Mouse (Mus musculus) intestine, embryonic 16.5 days (tissue): ENCODE measurements around the gene Cnih3. TPM values are rescaled to one million over a fixed set of nuclear protein-coding genes. Genes with fewer than 3 reads are reported as not detected.

Experiments used
- ATAC-seq: fragments of 200-750 bp; cut with Nextera tagmentation; 2 replicates; pipeline ENCODE4 v1.8.0; 2017; ENCODE audit warnings: moderate TSS enrichment, moderate library complexity
- H3K27ac ChIP-seq: fragments of 300-500 bp; sonication (generic); 2 replicates; pipeline ENCODE4 v1.5.1; 2014; ENCODE audit warnings: mild to moderate bottlenecking, low read length
- H3K27me3 ChIP-seq: fragments of 300-500 bp; sonication (generic); replicated peaks from 2 replicates; pipeline ENCODE4 v1.6.1; 2014; ENCODE audit warnings: low read length, control low read depth, mixed read lengths; ENCODE audit not compliant: control insufficient read depth, insufficient read depth
- H3K36me3 ChIP-seq: fragments of 300-500 bp; sonication (generic); 2 replicates; pipeline ENCODE4 v1.6.1; 2014; ENCODE audit warnings: low read length, control low read depth; ENCODE audit not compliant: control insufficient read depth, insufficient read depth
- H3K4me1 ChIP-seq: fragments of 300-500 bp; sonication (generic); 2 replicates; pipeline ENCODE4 v1.6.1; 2014; ENCODE audit warnings: low read length, control low read depth, mixed read lengths; ENCODE audit not compliant: control insufficient read depth, insufficient read depth
- H3K4me2 ChIP-seq: fragments of 300-500 bp; sonication (generic); 2 replicates; pipeline ENCODE4 v1.6.1; 2014; ENCODE audit warnings: low read depth, low read length, control low read depth
- H3K4me3 ChIP-seq: fragments of 300-500 bp; sonication (generic); 2 replicates; pipeline ENCODE4 v1.5.1; 2014; ENCODE audit warnings: mild to moderate bottlenecking, low read length
- H3K9ac ChIP-seq: fragments of 300-500 bp; sonication (generic); 2 replicates; pipeline ENCODE4 v1.6.1; 2014; ENCODE audit warnings: low read depth, low read length
- H3K9me3 ChIP-seq: fragments of 300-500 bp; sonication (generic); 2 replicates; pipeline ENCODE4 v1.6.1; 2016; ENCODE audit warnings: low read length, control low read depth; ENCODE audit not compliant: control insufficient read depth
- WGBS: fragments of 180-500 bp; shearing (Covaris S2); extraction: QIAGEN DNeasy Blood & Tissue Kit; methylation state at CpG from one replicate; pipeline ENCODE4 v1.1.7; 2014; 5-methylcytosine and 5-hydroxymethylcytosine counted together
- polyA plus RNA-seq: library from polyadenylated mRNA; unstranded; fragments of >200 nt; fragmentation: Nextera tagmentation; extraction: Ambion mirVana; gene quantifications from 2 replicates; pipeline ENCODE4 v1.2.1, GENCODE M21; 2015

Gene Cnih3
- polyA plus RNA-seq, 1 experiment from 2014 or later = 0.13 TPM

DNA sequence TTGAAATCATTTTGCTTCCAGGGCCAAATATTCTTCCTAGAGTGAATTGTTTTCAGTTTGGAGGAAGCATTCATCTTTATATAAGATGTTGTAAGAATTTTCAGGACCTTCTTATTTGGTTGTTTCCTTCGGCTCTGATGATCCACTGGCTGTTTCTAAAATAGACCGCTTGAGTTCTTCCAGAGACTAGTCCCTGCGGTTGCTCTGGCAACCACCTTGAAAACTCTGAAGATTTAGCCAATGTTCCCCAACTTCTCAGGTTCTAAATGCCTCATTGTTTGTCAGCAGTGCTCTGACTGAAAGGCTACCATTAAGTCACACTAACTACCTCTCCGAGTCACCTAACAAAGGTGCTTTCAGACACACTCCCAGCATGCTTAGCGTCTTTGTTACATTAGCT is 80.8 kb downstream of the Cnih3 start:
- no peaks in the 10 kb centered on the region for H3K36me3 ChIP-seq
- no peak overlapping the region for H3K4me3 ChIP-seq
- no peaks in the 10 kb centered on the region for H3K27me3 ChIP-seq
- no peaks in the 10 kb centered on the region for H3K9me3 ChIP-seq
- H3K4me2 ChIP-seq = no peak overlapping the region
- WGBS = 78% methylated on average over 5 of the region's 5 CpGs
- no peak overlapping the region for H3K27ac ChIP-seq
- H3K9ac ChIP-seq = no peak overlapping the region
- no peak for ATAC-seq
- H3K4me1 ChIP-seq = no peaks in the 10 kb centered on the region

GRCm38 (mm10) chr1:181435414-181435813 is 83.0 kb downstream of the Cnih3 start:
- no peak for ATAC-seq
- Histone ChIP-seq H3K9me3 (no peaks in the 10 kb centered on the region), H3K27me3 (no peaks in the 10 kb centered on the region), H3K27ac (no peak overlapping the region), H3K4me1 (no peaks in the 10 kb centered on the region), H3K36me3 (no peaks in the 10 kb centered on the region), H3K4me2 (no peak overlapping the region), H3K4me3 (no peak overlapping the region), H3K9ac (no peak overlapping the region)
- WGBS = 64% methylated on average over 5 of the region's 5 CpGs

GRCm38 (mm10) chr1:181440982-181441603 is 88.7 kb downstream of the Cnih3 start:
- peaks cover 4% of the 10 kb centered on the region; the same call in 1 of the 2 replicates for H3K4me1 ChIP-seq
- H3K9ac ChIP-seq = no peak overlapping the region
- H3K4me2 ChIP-seq = no peak overlapping the region
- no peaks in the 10 kb centered on the region for H3K9me3 ChIP-seq
- no peaks in the 10 kb centered on the region for H3K36me3 ChIP-seq
- H3K4me3 ChIP-seq = no peak overlapping the region
- H3K27me3 ChIP-seq = no peaks in the 10 kb centered on the region
- no peak for ATAC-seq
- peak overlapping the region; percentile 23 for H3K27ac ChIP-seq
- 77% methylated on average over 8 of the region's 8 CpGs for WGBS

GRCm38 (mm10) chr1:181441654-181442241 is 89.3 kb downstream of the Cnih3 start:
- Histone ChIP-seq H3K9ac (no peak overlapping the region), H3K4me3 (no peak overlapping the region), H3K27ac (peak overlapping the region; percentile 23; the same call in 1 of the 2 replicates), H3K4me1 (peaks cover 4% of the 10 kb centered on the region), H3K9me3 (no peaks in the 10 kb centered on the region), H3K36me3 (no peaks in the 10 kb centered on the region), H3K27me3 (no peaks in the 10 kb centered on the region), H3K4me2 (no peak overlapping the region)
- peak; percentile 26; the same call in 1 of the 2 replicates for ATAC-seq
- 56% methylated on average over 7 of the region's 7 CpGs for WGBS

- Histone ChIP-seq H3K9ac (no peak overlapping the region), H3K27ac (no peak overlapping the region), H3K27me3 (no peaks in the 10 kb centered on the region), H3K4me1 (peaks cover 4% of the 10 kb centered on the region), H3K4me3 (no peak overlapping the region), H3K9me3 (no peaks in the 10 kb centered on the region), H3K36me3 (no peaks in the 10 kb centered on the region), H3K4me2 (no peak overlapping the region)
- 92% methylated on average over 5 of the region's 5 CpGs for WGBS
- no peak for ATAC-seq
Observed at GRCm38 (mm10) chr1:181445041-181445440, 92.6 kb downstream of the Cnih3 start.

GRCm38 (mm10) chr1:181445630-181446257 is 93.3 kb downstream of the Cnih3 start:
- H3K4me1 ChIP-seq = peaks cover 4% of the 10 kb centered on the region
- WGBS = 59% methylated on average over 1 of the region's 1 CpGs
- H3K36me3 ChIP-seq = no peaks in the 10 kb centered on the region
- H3K27ac ChIP-seq = no peak overlapping the region
- no peak for ATAC-seq
- no peak overlapping the region for H3K4me3 ChIP-seq
- no peak overlapping the region for H3K4me2 ChIP-seq
- no peaks in the 10 kb centered on the region for H3K9me3 ChIP-seq
- no peaks in the 10 kb centered on the region for H3K27me3 ChIP-seq
- H3K9ac ChIP-seq = no peak overlapping the region

DNA sequence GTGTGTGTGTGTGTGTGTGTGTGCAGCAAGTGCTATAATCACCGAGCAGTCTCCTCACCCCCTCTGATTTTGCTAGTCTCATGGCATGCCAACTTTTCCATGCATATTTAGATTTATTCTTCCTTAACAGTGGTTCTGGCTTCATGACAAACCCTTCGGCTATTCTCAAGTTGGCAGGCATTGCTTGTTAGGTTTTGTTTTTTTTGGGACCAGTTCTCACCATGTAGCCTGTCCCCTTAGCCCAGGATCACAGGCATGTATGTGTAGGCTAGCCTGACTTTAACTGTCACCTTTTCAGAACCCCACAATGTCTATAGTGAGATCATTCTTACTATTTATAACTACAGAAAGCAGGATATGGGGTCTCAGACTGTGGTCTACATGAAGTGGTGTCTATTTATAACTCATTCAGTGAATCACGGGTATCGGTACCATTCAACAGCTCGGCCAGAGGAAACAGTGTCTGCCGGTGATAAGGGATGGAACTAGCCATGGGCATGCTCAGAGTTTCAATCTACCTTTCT is 94.2 kb downstream of the Cnih3 start:
- H3K4me1 ChIP-seq = no peaks in the 10 kb centered on the region; the same call in 1 of the 2 replicates
- ATAC-seq = no peak
- H3K27ac ChIP-seq = no peak overlapping the region
- no peaks in the 10 kb centered on the region for H3K36me3 ChIP-seq
- no peaks in the 10 kb centered on the region for H3K9me3 ChIP-seq
- WGBS = 61% methylated on average over 6 of the region's 6 CpGs
- H3K4me2 ChIP-seq = no peak overlapping the region
- no peaks in the 10 kb centered on the region for H3K27me3 ChIP-seq
- no peak overlapping the region for H3K4me3 ChIP-seq
- H3K9ac ChIP-seq = no peak overlapping the region

- no peak overlapping the region for H3K4me3 ChIP-seq
- H3K36me3 ChIP-seq = no peaks in the 10 kb centered on the region
- WGBS = 84% methylated on average over 4 of the region's 4 CpGs
- no peak overlapping the region for H3K4me2 ChIP-seq
- H3K27ac ChIP-seq = no peak overlapping the region
- no peaks in the 10 kb centered on the region for H3K9me3 ChIP-seq
- no peaks in the 10 kb centered on the region; the same call in 1 of the 2 replicates for H3K4me1 ChIP-seq
- H3K9ac ChIP-seq = no peak overlapping the region
- no peaks in the 10 kb centered on the region for H3K27me3 ChIP-seq
- no peak for ATAC-seq
Observed at GRCm38 (mm10) chr1:181447576-181447975, 95.1 kb downstream of the Cnih3 start.

- whole genome bisulfite sequencing = 90% methylated on average over 7 of the region's 7 CpGs
- Histone ChIP-seq H3K36me3 (no peaks in the 10 kb centered on the region), H3K4me1 (no peaks in the 10 kb centered on the region; the same call in 1 of the 2 replicates), H3K27me3 (no peaks in the 10 kb centered on the region), H3K9me3 (no peaks in the 10 kb centered on the region), H3K27ac (no peak overlapping the region), H3K4me2 (no peak overlapping the region), H3K9ac (no peak overlapping the region), H3K4me3 (no peak overlapping the region)
- ATAC-seq = no peak
Observed at GRCm38 (mm10) chr1:181448041-181448440, 95.6 kb downstream of the Cnih3 start.
